Mouse (Mus musculus) heart, postnatal 0 days (tissue): ENCODE measurements at regions not wholly inside any gene's neighbourhood (a gene's known extent, or its start where the extent isn't known, plus 50 kb on each side); places are given as distances from the start of the nearest gene placed in this dataset.

Source experiments
- CTCF ChIP-seq: IDR thresholded peaks from 2 replicates; pipeline ENCODE4 v1.5.1; 2016; ENCODE audit warnings: antibody characterized with exemption, control low read depth, low read depth
- EP300 ChIP-seq: IDR thresholded peaks from 2 replicates; pipeline ENCODE4 v1.6.1; 2016; ENCODE audit warnings: antibody characterized with exemption, low read depth

GRCm38 (mm10) chr9:99782364-99783119 lies 65.5 kb upstream of the Cldn18 start:
- TF ChIP-seq CTCF (no peak), EP300 (no peak)
